Mouse (Mus musculus) heart, adult 2 months (tissue): ENCODE measurements around the gene Hs6st1.

ENCODE experiments used
- CTCF ChIP-seq: fragments of 200-600 bp; IDR thresholded peaks from 2 replicates; pipeline ENCODE4 v1.8.1; 2022; ENCODE audit warnings: antibody characterized with exemption, mild to moderate bottlenecking, moderate library complexity
- POLR2A ChIP-seq: fragments of 200-500 bp; IDR thresholded peaks from 2 replicates; pipeline ENCODE4 v1.6.1; 2011; ENCODE audit warnings: mild to moderate bottlenecking, low read depth, low read length, control low read depth; ENCODE audit not compliant: insufficient read depth

DNA sequence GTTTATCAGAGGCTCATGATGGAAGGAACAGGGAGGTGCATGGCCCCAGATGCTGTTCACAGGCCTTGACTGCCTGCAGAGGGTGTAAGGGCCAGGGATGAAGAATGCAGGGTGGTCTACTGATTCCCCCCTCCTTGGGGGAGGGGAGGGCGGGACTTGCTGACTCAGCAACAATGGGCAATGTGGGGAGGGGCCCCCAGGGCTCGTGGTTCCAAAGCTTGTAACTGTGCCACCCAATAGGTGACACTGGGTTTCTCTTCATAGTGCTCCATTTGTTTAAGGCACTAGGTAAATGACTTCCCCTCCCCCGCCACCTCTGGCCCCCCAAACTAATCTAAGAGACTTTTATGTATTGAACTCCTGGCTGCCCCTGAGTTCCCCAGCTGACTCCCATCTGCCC lies 2.5 kb downstream of the Hs6st1 start:
- no peak for TF ChIP-seq POLR2A
- TF ChIP-seq CTCF: no peak
